Mouse (Mus musculus): ENCODE measurements around the gene Atg13. TPM values are rescaled to one million over a fixed set of nuclear protein-coding genes. Genes with fewer than 3 reads are reported as not detected.

The Atg13 gene
- polyA plus RNA-seq, 1 experiment from 2014 or later: 36.1 TPM

DNA sequence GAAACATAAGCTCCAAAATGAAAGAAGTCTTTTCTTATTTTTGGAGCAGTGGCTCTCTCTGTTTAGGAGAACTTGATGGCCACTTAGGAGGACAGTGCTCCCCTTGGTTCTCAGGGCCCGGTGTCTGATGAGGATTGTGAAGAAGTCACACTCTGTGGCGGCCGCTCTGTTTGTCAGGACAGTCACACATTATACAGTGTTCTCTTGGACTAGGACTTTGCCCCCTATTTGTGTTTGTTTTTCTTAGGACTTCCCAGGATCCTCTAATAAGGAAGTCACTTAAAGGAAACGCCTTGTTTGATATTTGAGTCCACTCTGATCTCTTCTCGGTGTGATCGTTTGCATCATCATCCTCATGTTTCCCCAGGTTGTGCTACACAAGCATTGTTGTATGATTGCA lies 7.9 kb upstream of the Atg13 start:
- Histone ChIP-seq H3K9ac (no peak overlapping the region), H3K27ac (no peak overlapping the region), H3K36me3 (peaks cover 20% of the 10 kb centered on the region), H3K4me1 (no peaks in the 10 kb centered on the region), H3K9me3 (replicated peaks) (no peaks in the 10 kb centered on the region), H3K27me3 (no peaks in the 10 kb centered on the region), H3K4me2 (replicated peaks) (no peak overlapping the region), H3K4me3 (no peak overlapping the region)
- WGBS: 87% methylated on average over 6 of the region's 6 CpGs
- no peak for ATAC-seq (ENCODE audit: low FRiP score)

DNA sequence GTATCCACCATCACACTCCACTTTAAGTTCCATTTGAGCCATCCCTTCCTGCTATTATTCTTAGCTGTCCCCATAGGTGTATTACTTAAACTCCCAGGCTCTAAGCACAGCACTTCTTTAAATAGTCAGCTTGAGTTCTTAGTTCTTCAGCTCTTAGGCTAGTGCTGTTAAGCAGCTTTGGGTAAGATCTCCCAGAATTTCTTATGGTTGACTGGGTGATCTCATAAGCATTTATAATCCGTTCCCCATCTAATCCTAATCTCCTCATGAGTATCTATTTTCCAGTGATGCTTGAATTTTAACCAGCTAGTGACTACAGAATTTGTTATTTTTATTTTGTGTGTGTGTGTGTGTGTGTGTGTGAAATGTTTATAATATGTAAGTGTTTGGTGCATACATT lies 4.5 kb upstream of the Atg13 start:
- Histone ChIP-seq H3K36me3 (peaks cover 6% of the 10 kb centered on the region; the same call in 1 of the 2 replicates), H3K9ac (no peak overlapping the region), H3K4me3 (no peak overlapping the region), H3K27ac (no peak overlapping the region), H3K9me3 (replicated peaks) (no peaks in the 10 kb centered on the region), H3K4me2 (replicated peaks) (no peak overlapping the region), H3K4me1 (peaks cover 9% of the 10 kb centered on the region), H3K27me3 (no peaks in the 10 kb centered on the region)
- WGBS: 91% methylated on average over 1 of the region's 1 CpGs
- ATAC-seq (ENCODE audit: low FRiP score): no peak

DNA sequence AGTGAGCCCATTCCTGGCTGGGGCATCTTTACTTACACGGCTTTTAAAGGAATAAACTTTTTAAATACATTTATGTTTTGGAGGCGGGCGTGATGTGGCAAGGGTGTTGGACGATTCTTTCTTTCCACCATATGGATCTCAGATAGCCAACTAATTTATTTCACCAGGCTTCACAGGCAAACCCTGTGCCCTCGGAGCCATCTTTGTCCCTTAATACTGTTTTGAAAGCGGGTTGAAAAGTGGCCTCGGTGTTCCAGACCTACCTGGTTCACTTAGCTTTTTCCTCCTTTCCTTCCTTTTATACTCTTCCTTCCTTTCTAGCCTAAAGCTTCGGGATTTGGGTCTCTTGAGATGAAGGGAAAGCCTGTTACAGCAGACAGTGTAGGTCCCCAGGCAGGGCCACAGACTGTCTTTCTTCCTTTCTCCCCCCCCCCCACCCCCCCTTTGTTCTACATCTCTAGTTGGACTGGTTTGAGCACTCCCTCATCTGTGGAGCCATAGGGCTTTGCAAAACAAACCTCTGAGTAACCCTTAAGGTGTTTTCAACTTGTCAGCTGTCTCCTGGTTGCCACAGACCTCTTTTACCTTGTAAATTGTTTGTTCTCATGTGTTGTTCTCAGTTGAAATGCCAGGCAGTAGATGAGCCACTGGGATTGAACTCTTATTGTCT lies 1.0 kb upstream of the Atg13 start:
- Histone ChIP-seq H3K9ac (peak overlapping the region; percentile 76), H3K36me3 (no peaks in the 10 kb centered on the region), H3K4me2 (replicated peaks) (peak overlapping the region; percentile 94), H3K27me3 (no peaks in the 10 kb centered on the region), H3K9me3 (replicated peaks) (no peaks in the 10 kb centered on the region), H3K4me3 (peak overlapping the region; percentile 92), H3K27ac (peak overlapping the region; percentile 31; the same call in 1 of the 2 replicates), H3K4me1 (peaks cover 18% of the 10 kb centered on the region)
- ATAC-seq (ENCODE audit: low FRiP score): no peak
- 7% methylated on average over 8 of the region's 8 CpGs for WGBS

DNA sequence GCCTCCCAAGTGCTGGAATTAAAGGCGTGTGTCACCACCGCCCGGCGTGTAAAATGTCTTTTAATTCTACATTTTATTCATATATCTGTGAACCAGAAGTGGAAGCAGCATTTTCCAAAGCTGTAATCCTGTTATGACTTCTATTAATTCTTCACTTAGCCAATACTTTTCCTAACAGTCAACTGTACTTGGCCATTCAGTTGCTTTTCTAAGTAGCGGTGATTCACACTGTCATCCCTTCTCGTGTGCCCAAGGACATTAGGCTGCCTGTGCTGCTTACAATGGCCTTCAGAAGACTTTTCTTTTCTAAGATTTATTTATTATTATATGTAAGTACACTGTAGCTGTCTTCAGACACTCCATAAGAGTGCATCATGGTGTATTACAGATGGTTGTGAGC lies 2.0 kb downstream of the Atg13 start:
- no peaks in the 10 kb centered on the region for H3K36me3 ChIP-seq
- no peak for ATAC-seq (ENCODE audit: low FRiP score)

DNA sequence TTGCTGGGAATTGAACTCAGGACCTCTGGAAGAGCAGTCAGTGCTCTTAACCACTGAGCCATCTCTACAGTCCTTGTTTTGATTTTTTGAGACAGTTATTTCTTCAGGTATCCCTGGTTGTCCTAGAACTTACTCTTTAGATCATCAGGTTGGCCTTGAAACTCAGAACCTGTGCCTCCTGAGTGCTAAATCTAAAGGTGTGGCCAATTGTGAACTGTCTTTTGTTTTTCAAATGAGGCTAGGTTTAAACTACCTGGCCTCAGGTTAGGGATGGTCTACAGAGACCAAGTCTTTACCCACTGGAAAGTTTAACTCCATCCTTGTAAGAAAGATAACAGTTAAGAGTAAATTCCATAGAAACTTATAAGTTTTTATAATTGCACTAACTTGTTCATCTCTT lies 3.9 kb downstream of the Atg13 start:
- H3K4me3 ChIP-seq: no peak overlapping the region
- no peaks in the 10 kb centered on the region for H3K27me3 ChIP-seq
- H3K4me1 ChIP-seq: peaks cover 12% of the 10 kb centered on the region
- no peaks in the 10 kb centered on the region for H3K36me3 ChIP-seq
- no peak for ATAC-seq (ENCODE audit: low FRiP score)
- no peak overlapping the region for H3K4me2 ChIP-seq (replicated peaks)
- no peak overlapping the region for H3K9ac ChIP-seq
- H3K27ac ChIP-seq: no peak overlapping the region
- no peaks in the 10 kb centered on the region for H3K9me3 ChIP-seq (replicated peaks)

More for the DNA sequence above, 2.0 kb downstream of the Atg13 start:
- Histone ChIP-seq H3K4me1 (peaks cover 18% of the 10 kb centered on the region), H3K4me2 (replicated peaks) (no peak overlapping the region), H3K27ac (no peak overlapping the region), H3K27me3 (no peaks in the 10 kb centered on the region), H3K4me3 (no peak overlapping the region), H3K9ac (no peak overlapping the region), H3K9me3 (replicated peaks) (no peaks in the 10 kb centered on the region)
- 92% methylated on average over 6 of the region's 6 CpGs for WGBS

DNA sequence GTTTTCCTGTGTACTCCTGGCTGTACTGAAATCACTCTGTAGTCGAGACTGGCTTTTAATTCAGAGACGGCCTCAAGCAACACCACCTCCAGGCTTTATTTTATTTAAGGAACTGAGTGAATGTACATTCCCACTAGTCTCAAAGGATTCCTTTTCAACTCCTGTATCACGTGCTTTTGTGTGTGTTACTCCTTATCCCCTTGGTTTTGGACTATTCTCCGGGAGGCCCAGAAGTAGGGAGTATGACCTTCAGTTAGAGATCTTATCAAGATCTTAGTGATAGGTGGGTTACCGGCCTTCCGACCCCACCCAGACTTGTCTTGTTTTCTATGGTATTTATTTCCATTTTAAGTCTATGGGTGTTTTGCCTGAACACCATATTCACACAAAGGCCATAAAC lies 4.6 kb downstream of the Atg13 start:
- no peaks in the 10 kb centered on the region for H3K27me3 ChIP-seq
- H3K36me3 ChIP-seq: no peaks in the 10 kb centered on the region
- no peak overlapping the region for H3K9ac ChIP-seq
- H3K9me3 ChIP-seq (replicated peaks): no peaks in the 10 kb centered on the region
- 83% methylated on average over 6 of the region's 6 CpGs for WGBS
- H3K4me2 ChIP-seq (replicated peaks): no peak overlapping the region
- no peak overlapping the region for H3K27ac ChIP-seq
- ATAC-seq (ENCODE audit: low FRiP score): no peak
- no peak overlapping the region for H3K4me3 ChIP-seq
- H3K4me1 ChIP-seq: peaks cover 10% of the 10 kb centered on the region

DNA sequence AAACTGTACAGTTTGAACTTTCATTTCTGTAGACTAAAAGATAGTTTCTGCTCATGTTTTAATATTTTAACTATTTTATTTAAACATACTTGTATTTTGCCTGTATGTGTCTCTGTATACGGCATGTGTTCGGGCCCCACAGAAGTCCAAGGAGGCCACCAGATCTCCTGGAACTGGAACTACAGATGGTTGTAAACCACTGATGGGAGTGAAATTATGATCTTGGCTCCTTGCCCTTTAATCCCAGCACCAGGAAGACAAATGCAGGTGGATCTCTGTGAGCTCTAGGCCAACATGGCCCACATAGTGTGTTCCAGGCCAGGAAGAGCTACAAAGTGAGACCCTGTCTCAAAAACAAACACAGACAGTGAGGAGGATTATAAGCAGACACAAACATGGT lies 9.0 kb downstream of the Atg13 start:
- H3K27me3 ChIP-seq: no peaks in the 10 kb centered on the region
- H3K9me3 ChIP-seq (replicated peaks): no peaks in the 10 kb centered on the region
- no peak for ATAC-seq (ENCODE audit: low FRiP score)
- no peak overlapping the region for H3K4me3 ChIP-seq
- H3K27ac ChIP-seq: no peak overlapping the region
- H3K4me1 ChIP-seq: no peaks in the 10 kb centered on the region
- no peak overlapping the region for H3K4me2 ChIP-seq (replicated peaks)
- WGBS: 97% methylated on average over 2 of the region's 2 CpGs
- no peak overlapping the region for H3K9ac ChIP-seq
- H3K36me3 ChIP-seq: no peaks in the 10 kb centered on the region

DNA sequence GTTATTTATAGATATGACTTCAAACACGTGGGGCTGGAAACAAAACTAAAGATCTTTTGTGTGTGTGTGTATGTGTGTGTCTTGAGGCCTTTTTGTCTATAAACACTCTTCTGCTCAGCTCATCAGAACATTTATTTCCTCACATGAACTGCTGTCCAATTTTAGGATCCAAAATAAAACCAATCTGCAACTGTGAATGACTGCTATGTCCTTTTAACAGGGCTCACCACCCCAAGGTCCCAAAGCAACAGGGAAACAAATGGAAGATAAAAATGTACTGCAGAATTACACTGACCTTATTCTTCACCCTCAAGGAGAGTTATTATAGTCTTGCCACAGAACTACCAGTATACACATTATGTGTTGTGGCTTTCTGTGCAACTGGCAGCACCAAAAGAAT lies 11.2 kb downstream of the Atg13 start:
- Histone ChIP-seq H3K4me2 (replicated peaks) (no peak overlapping the region), H3K9me3 (replicated peaks) (no peaks in the 10 kb centered on the region), H3K9ac (no peak overlapping the region), H3K27ac (no peak overlapping the region), H3K36me3 (peaks cover 5% of the 10 kb centered on the region), H3K4me3 (no peak overlapping the region), H3K27me3 (no peaks in the 10 kb centered on the region), H3K4me1 (no peaks in the 10 kb centered on the region)
- WGBS: 86% methylated on average over 1 of the region's 1 CpGs
- no peak for ATAC-seq (ENCODE audit: low FRiP score)

DNA sequence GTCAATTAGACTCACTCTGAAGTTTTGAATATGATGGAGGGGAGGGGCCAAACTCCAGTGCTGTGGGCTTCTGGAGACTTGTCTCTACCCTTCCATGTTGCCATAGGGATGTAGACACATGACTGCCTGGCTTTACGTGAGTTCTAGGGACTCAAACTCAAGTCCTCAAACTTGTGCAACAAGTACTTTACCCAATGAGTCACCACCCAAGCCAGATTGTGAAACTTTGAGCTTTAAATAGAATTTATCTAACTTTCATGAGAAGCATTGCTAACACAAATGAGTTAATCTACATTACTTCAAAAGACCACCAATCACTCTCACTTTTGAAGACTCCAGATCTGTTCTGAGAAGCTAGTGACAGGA lies 14.2 kb downstream of the Atg13 start:
- no peak for ATAC-seq (ENCODE audit: low FRiP score)
- 78% methylated on average over 1 of the region's 1 CpGs for WGBS
- peaks cover 18% of the 10 kb centered on the region for H3K36me3 ChIP-seq
- no peaks in the 10 kb centered on the region for H3K4me1 ChIP-seq
- H3K4me2 ChIP-seq (replicated peaks): no peak overlapping the region
- H3K9ac ChIP-seq: no peak overlapping the region
- no peak overlapping the region for H3K4me3 ChIP-seq
- H3K9me3 ChIP-seq (replicated peaks): no peaks in the 10 kb centered on the region
- H3K27me3 ChIP-seq: no peaks in the 10 kb centered on the region
- H3K27ac ChIP-seq: no peak overlapping the region

DNA sequence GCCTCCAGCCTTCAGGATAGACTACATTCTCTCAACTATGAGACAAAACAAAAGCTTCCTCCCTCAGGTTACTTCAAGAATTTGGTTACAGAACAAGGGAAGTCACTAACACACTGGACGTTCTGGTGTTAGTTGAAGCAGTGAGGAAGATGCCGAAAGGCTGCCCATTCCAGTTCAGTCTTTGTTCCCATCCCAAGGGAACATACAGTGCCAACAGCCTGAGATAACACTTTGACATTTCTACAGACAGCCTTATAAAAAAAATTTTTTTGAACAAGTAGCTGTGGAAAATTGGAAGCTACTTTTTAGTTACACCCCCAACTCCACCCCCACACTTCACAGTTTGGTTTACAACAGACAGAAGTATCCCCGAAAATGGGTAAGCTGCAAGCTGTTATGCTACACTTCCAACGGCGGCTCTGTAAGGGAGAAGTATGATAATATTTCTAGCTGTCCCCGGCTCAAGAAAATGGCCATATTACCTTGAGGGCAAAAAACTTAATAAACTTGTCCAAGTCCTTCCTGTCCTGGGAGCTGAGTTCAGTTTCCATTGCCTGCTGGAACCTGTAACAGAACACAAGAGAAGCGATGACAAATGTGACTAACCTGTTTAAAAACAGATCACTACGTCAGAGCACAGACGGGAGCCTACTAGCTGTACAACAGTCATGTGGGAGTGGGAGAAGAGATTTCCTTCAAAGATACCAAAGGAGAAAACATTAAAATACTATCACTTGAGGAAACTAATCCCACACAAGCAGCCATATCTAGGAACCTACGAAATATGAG lies 14.7 kb downstream of the Atg13 start:
- Histone ChIP-seq H3K36me3 (peaks cover 18% of the 10 kb centered on the region), H3K9me3 (replicated peaks) (no peaks in the 10 kb centered on the region), H3K4me3 (no peak overlapping the region), H3K27ac (no peak overlapping the region), H3K27me3 (no peaks in the 10 kb centered on the region), H3K4me1 (no peaks in the 10 kb centered on the region), H3K4me2 (replicated peaks) (no peak overlapping the region), H3K9ac (no peak overlapping the region)
- ATAC-seq (ENCODE audit: low FRiP score): no peak
- 93% methylated on average over 10 of the region's 10 CpGs for WGBS

DNA sequence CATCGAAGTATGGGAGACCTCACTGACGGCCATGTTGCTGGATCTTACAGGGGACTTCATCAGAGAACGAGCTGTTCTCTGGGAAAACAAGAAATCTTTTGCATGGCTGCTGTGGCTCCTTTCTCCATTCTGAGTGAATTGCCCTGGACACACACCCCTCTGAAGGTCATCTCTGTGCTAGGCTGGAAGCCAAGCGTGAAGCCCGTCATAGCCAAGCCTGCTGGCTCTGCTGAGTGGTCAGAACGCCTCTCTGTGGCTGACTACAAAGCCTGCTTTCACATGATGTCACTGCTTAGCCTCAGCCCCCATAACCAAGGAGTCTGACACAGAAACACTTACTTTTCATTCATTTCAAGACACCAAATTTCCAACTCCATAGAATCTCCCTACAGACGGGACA lies 20.9 kb downstream of the Atg13 start:
- no peak overlapping the region for H3K27ac ChIP-seq
- no peak for ATAC-seq (ENCODE audit: low FRiP score)
- no peaks in the 10 kb centered on the region for H3K27me3 ChIP-seq
- H3K9ac ChIP-seq: no peak overlapping the region
- whole genome bisulfite sequencing: 83% methylated on average over 7 of the region's 7 CpGs
- no peaks in the 10 kb centered on the region for H3K4me1 ChIP-seq
- no peak overlapping the region for H3K4me3 ChIP-seq
- no peaks in the 10 kb centered on the region for H3K9me3 ChIP-seq (replicated peaks)
- H3K36me3 ChIP-seq: peaks cover 37% of the 10 kb centered on the region
- H3K4me2 ChIP-seq (replicated peaks): no peak overlapping the region

DNA sequence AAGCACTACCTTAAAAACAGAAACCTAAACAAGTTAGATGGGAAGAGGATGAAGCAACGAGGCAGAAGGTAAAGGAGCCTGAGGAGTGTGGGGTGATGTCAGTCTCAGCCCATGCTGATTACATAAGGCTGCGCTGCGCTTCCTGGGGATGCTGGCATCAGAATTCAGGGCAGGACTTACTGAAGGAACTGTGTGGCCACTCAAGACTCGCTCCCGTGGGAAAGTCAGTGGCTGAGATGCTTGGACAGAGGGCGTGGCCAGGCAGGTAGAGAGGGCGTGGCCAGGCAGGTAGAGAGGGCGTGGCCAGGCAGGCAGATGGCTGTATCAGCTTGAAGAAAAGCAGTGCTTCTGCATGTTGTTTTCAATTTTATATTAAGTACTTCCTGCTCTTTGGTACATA lies 26.5 kb downstream of the Atg13 start:
- 80% methylated on average over 8 of the region's 8 CpGs for WGBS
- no peak overlapping the region for H3K4me2 ChIP-seq (replicated peaks)
- H3K9ac ChIP-seq: no peak overlapping the region
- peaks cover 62% of the 10 kb centered on the region for H3K36me3 ChIP-seq
- no peaks in the 10 kb centered on the region for H3K4me1 ChIP-seq
- no peak overlapping the region for H3K27ac ChIP-seq
- H3K4me3 ChIP-seq: no peak overlapping the region
- H3K27me3 ChIP-seq: no peaks in the 10 kb centered on the region
- H3K9me3 ChIP-seq (replicated peaks): no peaks in the 10 kb centered on the region
- ATAC-seq (ENCODE audit: low FRiP score): no peak

DNA sequence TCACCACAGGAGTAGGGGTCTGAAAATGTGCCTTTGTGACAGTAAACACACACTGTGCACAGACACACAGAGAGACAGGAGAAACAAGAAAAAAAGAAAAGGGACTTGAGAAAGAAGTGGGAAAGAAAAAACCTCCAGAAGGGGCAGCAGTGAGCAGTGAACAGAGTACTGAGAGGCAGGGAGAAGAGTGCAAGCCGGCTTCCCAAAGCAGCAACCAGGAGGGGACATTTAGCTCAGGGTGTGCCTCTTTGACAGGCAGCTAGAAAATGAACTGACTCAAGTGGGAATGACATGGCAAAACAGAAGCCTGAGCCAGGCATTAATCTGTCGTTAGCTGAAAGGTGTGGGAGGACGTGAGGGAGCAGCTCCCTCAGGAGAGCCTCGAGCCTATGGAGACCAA lies 27.5 kb downstream of the Atg13 start:
- Histone ChIP-seq H3K4me2 (replicated peaks) (no peak overlapping the region), H3K27ac (no peak overlapping the region), H3K4me1 (no peaks in the 10 kb centered on the region), H3K27me3 (no peaks in the 10 kb centered on the region), H3K9ac (no peak overlapping the region), H3K36me3 (peaks cover 64% of the 10 kb centered on the region), H3K9me3 (replicated peaks) (no peaks in the 10 kb centered on the region), H3K4me3 (no peak overlapping the region)
- no peak for ATAC-seq (ENCODE audit: low FRiP score)
- 58% methylated on average over 4 of the region's 4 CpGs for WGBS

Measured in hindbrain, embryonic 12.5 days (tissue).